Mouse (Mus musculus) liver, embryonic 16.5 days (tissue): ENCODE data around the gene Gcnt7. TPM values are rescaled to one million over a fixed set of nuclear protein-coding genes. Genes with fewer than 3 reads are reported as not detected.

Experiments
- ATAC-seq: fragments of 200-750 bp; cut with Nextera tagmentation; 2 replicates; pipeline ENCODE4 v1.8.0; 2017; ENCODE audit warnings: low read depth, mild to moderate bottlenecking, moderate number of reproducible peaks, moderate library complexity
- H3K27ac ChIP-seq: fragments of 300-500 bp; sonication (generic); 2 replicates; pipeline ENCODE4 v1.5.1; 2014; ENCODE audit warnings: mild to moderate bottlenecking, low read length
- H3K27me3 ChIP-seq: fragments of 300-500 bp; sonication (generic); 2 replicates; pipeline ENCODE4 v1.6.1; 2014; ENCODE audit warnings: low read depth, low read length, mixed read lengths; ENCODE audit not compliant: control insufficient read depth, insufficient read depth
- H3K36me3 ChIP-seq: fragments of 300-500 bp; sonication (generic); 2 replicates; pipeline ENCODE4 v1.6.1; 2014; ENCODE audit warnings: mild to moderate bottlenecking; ENCODE audit not compliant: control insufficient read depth, insufficient read depth
- H3K4me1 ChIP-seq: fragments of 300-500 bp; sonication (generic); 2 replicates; pipeline ENCODE4 v1.6.1; 2014; ENCODE audit warnings: low read depth, low read length, mixed read lengths; ENCODE audit not compliant: control insufficient read depth
- H3K4me2 ChIP-seq: fragments of 300-500 bp; sonication (generic); 2 replicates; pipeline ENCODE4 v1.6.1; 2014; ENCODE audit warnings: low read depth, low read length, mixed read lengths
- H3K4me3 ChIP-seq: fragments of 300-500 bp; sonication (generic); 2 replicates; pipeline ENCODE4 v1.5.1; 2014; ENCODE audit warnings: low read depth, mild to moderate bottlenecking, low read length
- H3K9ac ChIP-seq: fragments of 300-500 bp; sonication (generic); 2 replicates; pipeline ENCODE4 v1.6.1; 2014; ENCODE audit warnings: low read depth, low read length
- H3K9me3 ChIP-seq: fragments of 300-500 bp; sonication (generic); replicated peaks from 2 replicates; pipeline ENCODE4 v1.6.1; 2016; ENCODE audit warnings: low read length; ENCODE audit not compliant: control insufficient read depth
- WGBS: fragments of 180-500 bp; shearing (Covaris S2); extraction: QIAGEN DNeasy Blood & Tissue Kit; methylation state at CpG from one replicate; pipeline ENCODE4 v1.1.7; 2014; ENCODE audit not compliant: insufficient replicate concordance; 5-methylcytosine and 5-hydroxymethylcytosine counted together
- polyA plus RNA-seq: library from polyadenylated mRNA; unstranded; fragments of >200 nt; fragmentation: Nextera tagmentation; extraction: Ambion mirVana; gene quantifications from 2 replicates; pipeline ENCODE4 v1.2.1, GENCODE M21; 2015

The Gcnt7 gene
- polyA plus RNA-seq, 1 experiment from 2014 or later, result 0.54 TPM

- no peaks in the 10 kb centered on the region for H3K4me1 ChIP-seq
- H3K36me3 ChIP-seq, result peaks cover 45% of the 10 kb centered on the region
- no peak overlapping the region for H3K4me3 ChIP-seq
- ATAC-seq, result no peak
- no peaks in the 10 kb centered on the region for H3K9me3 ChIP-seq
- H3K9ac ChIP-seq, result no peak overlapping the region
- WGBS, result 92% methylated on average over 5 of the region's 5 CpGs
- no peak overlapping the region for H3K27ac ChIP-seq
- no peak overlapping the region for H3K4me2 ChIP-seq
- no peaks in the 10 kb centered on the region for H3K27me3 ChIP-seq
These were observed 8.8 kb upstream of the Gcnt7 start for GRCm38 (mm10) chr2:172467206-172467605.

GRCm38 (mm10) chr2:172466427-172467132, 8.2 kb upstream of the Gcnt7 start:
- no peaks in the 10 kb centered on the region for H3K9me3 ChIP-seq
- no peaks in the 10 kb centered on the region for H3K27me3 ChIP-seq
- WGBS, result 82% methylated on average over 11 of the region's 11 CpGs
- H3K4me2 ChIP-seq, result no peak overlapping the region
- H3K4me3 ChIP-seq, result no peak overlapping the region
- peaks cover 45% of the 10 kb centered on the region for H3K36me3 ChIP-seq
- no peak overlapping the region for H3K9ac ChIP-seq
- H3K27ac ChIP-seq, result no peak overlapping the region
- no peak; the same call in 1 of the 2 replicates for ATAC-seq
- H3K4me1 ChIP-seq, result no peaks in the 10 kb centered on the region

DNA sequence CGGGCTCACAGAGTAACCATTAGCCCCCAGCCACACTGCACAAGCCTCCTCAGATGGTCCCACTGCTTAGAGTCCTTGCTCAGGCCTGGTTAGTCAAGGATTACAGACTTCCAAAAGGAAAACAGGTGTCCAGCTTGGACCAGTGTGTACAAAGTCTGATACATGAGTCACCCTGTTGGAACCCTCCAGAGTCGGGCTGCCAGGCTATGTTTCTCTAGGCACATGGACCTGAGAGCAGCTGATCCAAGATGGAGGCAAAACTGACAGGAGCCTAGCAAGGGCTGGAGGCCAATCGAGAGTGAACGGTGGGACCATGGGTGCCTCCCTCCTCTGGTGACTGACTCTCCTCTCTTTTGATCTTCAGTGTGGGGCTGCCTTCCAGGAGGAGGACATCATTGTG, 4.4 kb upstream of the Gcnt7 start:
- H3K9ac ChIP-seq, result no peak overlapping the region
- H3K4me3 ChIP-seq, result no peak overlapping the region
- H3K9me3 ChIP-seq, result no peaks in the 10 kb centered on the region
- H3K36me3 ChIP-seq, result peaks cover 29% of the 10 kb centered on the region
- H3K27me3 ChIP-seq, result no peaks in the 10 kb centered on the region
- H3K4me2 ChIP-seq, result no peak overlapping the region
- no peak for ATAC-seq
- no peak overlapping the region for H3K27ac ChIP-seq
- WGBS, result 83% methylated on average over 4 of the region's 4 CpGs
- no peaks in the 10 kb centered on the region for H3K4me1 ChIP-seq

- no peaks in the 10 kb centered on the region for H3K9me3 ChIP-seq
- H3K4me3 ChIP-seq, result no peak overlapping the region
- no peak overlapping the region for H3K27ac ChIP-seq
- H3K4me2 ChIP-seq, result no peak overlapping the region
- H3K36me3 ChIP-seq, result peaks cover 19% of the 10 kb centered on the region
- no peak for ATAC-seq
- no peaks in the 10 kb centered on the region for H3K4me1 ChIP-seq
- WGBS, result 72% methylated on average over 2 of the region's 2 CpGs
- no peak overlapping the region for H3K9ac ChIP-seq
- no peaks in the 10 kb centered on the region for H3K27me3 ChIP-seq
These were observed 2.3 kb upstream of the Gcnt7 start for GRCm38 (mm10) chr2:172460647-172461046.

GRCm38 (mm10) chr2:172452458-172452857, 5.9 kb downstream of the Gcnt7 start:
- H3K9ac ChIP-seq, result no peak overlapping the region
- peak; percentile 59 for ATAC-seq
- no peaks in the 10 kb centered on the region for H3K27me3 ChIP-seq
- no peaks in the 10 kb centered on the region for H3K9me3 ChIP-seq
- H3K4me3 ChIP-seq, result no peak overlapping the region
- H3K4me2 ChIP-seq, result no peak overlapping the region
- peaks cover 31% of the 10 kb centered on the region for H3K36me3 ChIP-seq
- 76% methylated on average over 10 of the region's 10 CpGs for WGBS
- H3K4me1 ChIP-seq, result no peaks in the 10 kb centered on the region
- peak overlapping the region; percentile 28; the same call in 1 of the 2 replicates for H3K27ac ChIP-seq

GRCm38 (mm10) chr2:172452031-172452430, 6.4 kb downstream of the Gcnt7 start:
- H3K4me3 ChIP-seq, result no peak overlapping the region
- no peaks in the 10 kb centered on the region for H3K27me3 ChIP-seq
- no peaks in the 10 kb centered on the region for H3K4me1 ChIP-seq
- H3K4me2 ChIP-seq, result no peak overlapping the region
- peaks cover 35% of the 10 kb centered on the region for H3K36me3 ChIP-seq
- peak; percentile 63 for ATAC-seq
- no peaks in the 10 kb centered on the region for H3K9me3 ChIP-seq
- H3K27ac ChIP-seq, result peak overlapping the region; percentile 28; the same call in 1 of the 2 replicates
- WGBS, result 76% methylated on average over 4 of the region's 4 CpGs
- H3K9ac ChIP-seq, result no peak overlapping the region

DNA sequence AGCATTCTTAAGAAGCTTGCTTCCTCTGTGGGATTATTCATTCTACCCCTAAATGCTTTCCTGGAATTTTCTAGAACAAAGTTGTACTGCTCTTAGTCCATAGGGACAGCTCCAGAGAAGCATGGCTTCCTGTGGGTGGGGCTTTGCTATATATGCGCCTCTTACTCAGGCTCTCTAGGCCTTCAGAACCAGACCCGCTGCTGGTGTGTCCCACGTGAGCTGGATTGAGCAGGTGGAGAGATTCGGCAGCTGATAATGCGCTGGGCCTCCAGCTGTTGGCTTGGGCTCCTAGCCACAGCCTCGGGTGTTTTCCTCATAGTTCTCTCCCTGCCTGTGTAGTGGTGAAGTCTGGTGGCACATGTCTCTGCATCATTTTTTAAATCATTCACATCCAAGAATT, 7.8 kb downstream of the Gcnt7 start:
- H3K9ac ChIP-seq, result no peak overlapping the region
- H3K9me3 ChIP-seq, result no peaks in the 10 kb centered on the region
- no peak overlapping the region for H3K27ac ChIP-seq
- peaks cover 48% of the 10 kb centered on the region for H3K36me3 ChIP-seq
- 71% methylated on average over 6 of the region's 6 CpGs for WGBS
- H3K27me3 ChIP-seq, result no peaks in the 10 kb centered on the region
- no peak overlapping the region for H3K4me2 ChIP-seq
- ATAC-seq, result no peak
- H3K4me3 ChIP-seq, result no peak overlapping the region
- H3K4me1 ChIP-seq, result no peaks in the 10 kb centered on the region

DNA sequence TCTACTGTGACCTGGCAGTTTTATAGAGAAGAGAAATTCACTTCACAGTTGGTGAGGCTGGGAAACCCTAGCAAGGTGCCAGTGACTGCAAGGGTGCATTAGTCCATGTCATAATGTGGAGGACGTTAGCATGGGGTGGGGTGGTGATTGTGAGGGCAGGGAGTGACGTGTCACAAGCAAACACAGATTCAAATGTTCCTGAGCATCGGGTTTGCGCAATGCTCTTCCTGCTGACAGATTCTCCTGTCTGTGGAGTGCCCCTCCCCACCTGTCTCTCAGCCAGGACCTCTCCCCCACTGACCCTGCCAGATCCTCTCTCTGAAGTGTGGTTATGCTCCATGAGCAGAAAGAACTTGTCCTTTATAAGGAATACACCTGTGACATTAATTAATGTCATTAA, 10.1 kb downstream of the Gcnt7 start:
- ATAC-seq, result peak; percentile 44
- H3K27ac ChIP-seq, result no peak overlapping the region
- H3K4me1 ChIP-seq, result no peaks in the 10 kb centered on the region
- H3K4me2 ChIP-seq, result no peak overlapping the region
- no peaks in the 10 kb centered on the region for H3K9me3 ChIP-seq
- WGBS, result 60% methylated on average over 4 of the region's 4 CpGs
- peaks cover 55% of the 10 kb centered on the region for H3K36me3 ChIP-seq
- no peaks in the 10 kb centered on the region for H3K27me3 ChIP-seq
- no peak overlapping the region for H3K4me3 ChIP-seq
- no peak overlapping the region for H3K9ac ChIP-seq

GRCm38 (mm10) chr2:172447317-172447716, 11.1 kb downstream of the Gcnt7 start:
- 75% methylated on average over 6 of the region's 6 CpGs for WGBS
- Histone ChIP-seq H3K4me1 (peaks cover 3% of the 10 kb centered on the region), H3K9me3 (no peaks in the 10 kb centered on the region), H3K36me3 (peaks cover 55% of the 10 kb centered on the region), H3K4me2 (no peak overlapping the region), H3K27ac (no peak overlapping the region), H3K27me3 (no peaks in the 10 kb centered on the region), H3K4me3 (no peak overlapping the region), H3K9ac (no peak overlapping the region)
- no peak for ATAC-seq
